Mouse (Mus musculus) stomach, embryonic 16.5 days (tissue): ENCODE measurements around the gene Trim63. TPM values are rescaled to one million over a fixed set of nuclear protein-coding genes. Genes with fewer than 3 reads are reported as not detected.

Experiments
- ATAC-seq: fragments of 200-750 bp; cut with Nextera tagmentation; 2 replicates; pipeline ENCODE4 v1.8.0; 2017; ENCODE audit warnings: moderate number of reproducible peaks, moderate TSS enrichment; ENCODE audit not compliant: insufficient read depth, low FRiP score
- H3K27ac ChIP-seq: fragments of 300-500 bp; sonication (generic); 2 replicates; pipeline ENCODE4 v1.5.1; 2014; ENCODE audit warnings: low read length
- H3K27me3 ChIP-seq: fragments of 300-500 bp; sonication (generic); 2 replicates; pipeline ENCODE4 v1.6.1; 2014; ENCODE audit warnings: low read length, control low read depth, mixed read lengths; ENCODE audit not compliant: control insufficient read depth, insufficient read depth
- H3K36me3 ChIP-seq: fragments of 300-500 bp; sonication (generic); 2 replicates; pipeline ENCODE4 v1.6.1; 2014; ENCODE audit warnings: low read length; ENCODE audit not compliant: control insufficient read depth, insufficient read depth
- H3K4me1 ChIP-seq: fragments of 300-500 bp; sonication (generic); 2 replicates; pipeline ENCODE4 v1.6.1; 2014; ENCODE audit warnings: low read length, control low read depth, mixed read lengths; ENCODE audit not compliant: control insufficient read depth, insufficient read depth
- H3K4me2 ChIP-seq: fragments of 300-500 bp; sonication (generic); 2 replicates; pipeline ENCODE4 v1.6.1; 2014; ENCODE audit warnings: low read depth, low read length, mixed read lengths
- H3K4me3 ChIP-seq: fragments of 300-500 bp; sonication (generic); replicated peaks from 2 replicates; pipeline ENCODE4 v1.5.1; 2014; ENCODE audit warnings: mild to moderate bottlenecking, low read length
- H3K9ac ChIP-seq: fragments of 300-500 bp; sonication (generic); 2 replicates; pipeline ENCODE4 v1.6.1; 2014; ENCODE audit warnings: low read length
- H3K9me3 ChIP-seq: fragments of 300-500 bp; sonication (generic); replicated peaks from 2 replicates; pipeline ENCODE4 v1.6.1; 2016; ENCODE audit warnings: low read length, control low read depth; ENCODE audit not compliant: control insufficient read depth
- WGBS: fragments of 180-500 bp; shearing (Covaris S2); extraction: QIAGEN DNeasy Blood & Tissue Kit; methylation state at CpG from one replicate; pipeline ENCODE4 v1.1.7; 2014; 5-methylcytosine and 5-hydroxymethylcytosine counted together
- polyA plus RNA-seq: library from polyadenylated mRNA; unstranded; fragments of >200 nt; fragmentation: Nextera tagmentation; extraction: Ambion mirVana; gene quantifications from 2 replicates; pipeline ENCODE4 v1.2.1, GENCODE M21; 2015

The Trim63 gene
- polyA plus RNA-seq, 1 experiment from 2014 or later: 1.4 TPM

GRCm38 (mm10) chr4:134310656-134311055, 4.3 kb upstream of the Trim63 start:
- no peaks in the 10 kb centered on the region for H3K36me3 ChIP-seq
- H3K27me3 ChIP-seq: no peaks in the 10 kb centered on the region
- peaks cover 6% of the 10 kb centered on the region for H3K4me1 ChIP-seq
- 87% methylated on average over 9 of the region's 9 CpGs for WGBS
- ATAC-seq: no peak
- H3K4me3 ChIP-seq: no peak overlapping the region
- no peak overlapping the region for H3K9ac ChIP-seq
- H3K27ac ChIP-seq: no peak overlapping the region
- H3K9me3 ChIP-seq: no peaks in the 10 kb centered on the region
- H3K4me2 ChIP-seq: no peak overlapping the region

GRCm38 (mm10) chr4:134311784-134312183, 3.1 kb upstream of the Trim63 start:
- no peak overlapping the region for H3K4me3 ChIP-seq
- H3K36me3 ChIP-seq: no peaks in the 10 kb centered on the region
- H3K4me2 ChIP-seq: no peak overlapping the region
- peaks cover 6% of the 10 kb centered on the region for H3K4me1 ChIP-seq
- 85% methylated on average over 9 of the region's 9 CpGs for WGBS
- no peak overlapping the region for H3K27ac ChIP-seq
- no peaks in the 10 kb centered on the region for H3K27me3 ChIP-seq
- no peaks in the 10 kb centered on the region for H3K9me3 ChIP-seq
- no peak overlapping the region for H3K9ac ChIP-seq
- ATAC-seq: no peak

GRCm38 (mm10) chr4:134312341-134312740, 2.6 kb upstream of the Trim63 start:
- H3K9me3 ChIP-seq: no peaks in the 10 kb centered on the region
- peaks cover 3% of the 10 kb centered on the region for H3K4me1 ChIP-seq
- no peaks in the 10 kb centered on the region for H3K27me3 ChIP-seq
- no peak overlapping the region for H3K9ac ChIP-seq
- H3K36me3 ChIP-seq: no peaks in the 10 kb centered on the region
- H3K27ac ChIP-seq: no peak overlapping the region
- no peak for ATAC-seq
- H3K4me3 ChIP-seq: no peak overlapping the region
- no peak overlapping the region for H3K4me2 ChIP-seq
- 94% methylated on average over 5 of the region's 5 CpGs for WGBS

- H3K4me1 ChIP-seq: no peaks in the 10 kb centered on the region
- no peak overlapping the region for H3K4me3 ChIP-seq
- WGBS: 91% methylated on average over 6 of the region's 6 CpGs
- H3K9ac ChIP-seq: no peak overlapping the region
- H3K27ac ChIP-seq: no peak overlapping the region
- H3K27me3 ChIP-seq: no peaks in the 10 kb centered on the region
- no peak for ATAC-seq
- H3K36me3 ChIP-seq: no peaks in the 10 kb centered on the region
- H3K9me3 ChIP-seq: no peaks in the 10 kb centered on the region
- H3K4me2 ChIP-seq: no peak overlapping the region
Observed at GRCm38 (mm10) chr4:134312901-134313300, 2.0 kb upstream of the Trim63 start.

- no peak for ATAC-seq
- WGBS: 66% methylated on average over 4 of the region's 4 CpGs
- no peaks in the 10 kb centered on the region for H3K4me1 ChIP-seq
- H3K9me3 ChIP-seq: no peaks in the 10 kb centered on the region
- no peaks in the 10 kb centered on the region for H3K36me3 ChIP-seq
- H3K27me3 ChIP-seq: no peaks in the 10 kb centered on the region
- H3K4me3 ChIP-seq: no peak overlapping the region
- no peak overlapping the region for H3K4me2 ChIP-seq
- no peak overlapping the region for H3K27ac ChIP-seq
- H3K9ac ChIP-seq: no peak overlapping the region
Observed at GRCm38 (mm10) chr4:134314081-134314655, 752 bp upstream of the Trim63 start.

GRCm38 (mm10) chr4:134315470-134315869, 550 bp downstream of the Trim63 start:
- ATAC-seq: no peak
- H3K9ac ChIP-seq: no peak overlapping the region
- H3K4me2 ChIP-seq: no peak overlapping the region
- no peaks in the 10 kb centered on the region for H3K9me3 ChIP-seq
- H3K27me3 ChIP-seq: no peaks in the 10 kb centered on the region
- 56% methylated on average over 9 of the region's 9 CpGs for WGBS
- no peak overlapping the region for H3K27ac ChIP-seq
- no peaks in the 10 kb centered on the region for H3K36me3 ChIP-seq
- H3K4me1 ChIP-seq: no peaks in the 10 kb centered on the region
- H3K4me3 ChIP-seq: no peak overlapping the region

GRCm38 (mm10) chr4:134316390-134316789, 1.5 kb downstream of the Trim63 start:
- H3K4me1 ChIP-seq: no peaks in the 10 kb centered on the region
- H3K4me2 ChIP-seq: no peak overlapping the region
- no peak overlapping the region for H3K4me3 ChIP-seq
- WGBS: 42% methylated on average over 16 of the region's 16 CpGs
- H3K27me3 ChIP-seq: no peaks in the 10 kb centered on the region
- H3K9me3 ChIP-seq: no peaks in the 10 kb centered on the region
- no peaks in the 10 kb centered on the region for H3K36me3 ChIP-seq
- H3K27ac ChIP-seq: no peak overlapping the region
- ATAC-seq: no peak
- no peak overlapping the region for H3K9ac ChIP-seq

- Histone ChIP-seq H3K4me3 (no peak overlapping the region), H3K36me3 (no peaks in the 10 kb centered on the region), H3K27ac (no peak overlapping the region), H3K9me3 (no peaks in the 10 kb centered on the region), H3K4me2 (no peak overlapping the region), H3K9ac (no peak overlapping the region), H3K4me1 (no peaks in the 10 kb centered on the region), H3K27me3 (no peaks in the 10 kb centered on the region)
- ATAC-seq: no peak
- 74% methylated on average over 5 of the region's 5 CpGs for WGBS
Observed at GRCm38 (mm10) chr4:134319074-134319473, 4.2 kb downstream of the Trim63 start.

GRCm38 (mm10) chr4:134319674-134320073, 4.8 kb downstream of the Trim63 start:
- no peaks in the 10 kb centered on the region for H3K36me3 ChIP-seq
- H3K4me1 ChIP-seq: no peaks in the 10 kb centered on the region
- 71% methylated on average over 5 of the region's 5 CpGs for WGBS
- no peak overlapping the region for H3K9ac ChIP-seq
- no peaks in the 10 kb centered on the region for H3K9me3 ChIP-seq
- no peaks in the 10 kb centered on the region for H3K27me3 ChIP-seq
- H3K4me3 ChIP-seq: no peak overlapping the region
- no peak for ATAC-seq
- no peak overlapping the region for H3K4me2 ChIP-seq
- H3K27ac ChIP-seq: no peak overlapping the region

- no peak overlapping the region for H3K9ac ChIP-seq
- H3K9me3 ChIP-seq: no peaks in the 10 kb centered on the region
- H3K4me3 ChIP-seq: no peak overlapping the region
- 55% methylated on average over 3 of the region's 3 CpGs for WGBS
- H3K27ac ChIP-seq: no peak overlapping the region
- H3K27me3 ChIP-seq: no peaks in the 10 kb centered on the region
- no peak for ATAC-seq
- no peak overlapping the region for H3K4me2 ChIP-seq
- no peaks in the 10 kb centered on the region for H3K4me1 ChIP-seq
- no peaks in the 10 kb centered on the region for H3K36me3 ChIP-seq
Observed at GRCm38 (mm10) chr4:134321524-134321923, 6.6 kb downstream of the Trim63 start.
